Mouse (Mus musculus) myocyte (in vitro differentiated cells): ENCODE data around the gene Rnf145. TPM values are rescaled to one million over a fixed set of nuclear protein-coding genes. Genes with fewer than 3 reads are reported as not detected.

ENCODE experiments used
- H3K27me3 ChIP-seq: one replicate; pipeline ENCODE4 v1.6.1; 2011; ENCODE audit not compliant: control insufficient read depth, insufficient read depth, insufficient read length
- H3K36me3 ChIP-seq: one replicate; pipeline ENCODE4 v1.6.1; 2011; ENCODE audit not compliant: control insufficient read depth, insufficient read depth
- H3K4me2 ChIP-seq: one replicate; pipeline ENCODE4 v1.6.1; 2011; ENCODE audit warnings: low read depth, control low read depth
- H3K4me3 ChIP-seq: one replicate; pipeline ENCODE4 v1.5.1; 2011; ENCODE audit warnings: mild to moderate bottlenecking, control low read depth, moderate library complexity
- H3K79me2 ChIP-seq: one replicate; pipeline ENCODE4 v1.6.1; 2011; ENCODE audit not compliant: control insufficient read depth, insufficient read depth
- H3ac ChIP-seq: one replicate; pipeline ENCODE4 v1.6.1; 2011; ENCODE audit not compliant: control insufficient read depth, insufficient read length
- CEBPB ChIP-seq: IDR thresholded peaks from 2 replicates; pipeline ENCODE4 v1.6.1; 2011; ENCODE audit warnings: mild to moderate bottlenecking, moderate library complexity; ENCODE audit not compliant: poor library complexity, insufficient read depth, severe bottlenecking
- E2F4 ChIP-seq: IDR thresholded peaks from one replicate; pipeline ENCODE4 v1.6.1; 2011; ENCODE audit warnings: mild to moderate bottlenecking, control low read depth, moderate library complexity; ENCODE audit not compliant: insufficient read depth
- MAX ChIP-seq: IDR thresholded peaks from one replicate; pipeline ENCODE4 v1.6.1; 2011; ENCODE audit warnings: low read depth, mild to moderate bottlenecking, control low read depth
- MYOD1 ChIP-seq, 3 experiments: IDR thresholded peaks; one replicate each; pipeline ENCODE4 v1.6.1; 2011; ENCODE audit warnings: control low read depth in 2 of 3, low read depth in 2 of 3, mild to moderate bottlenecking in 2 of 3, moderate library complexity in 1 of 3; ENCODE audit not compliant: insufficient read length in 2 of 3, control insufficient read depth in 1 of 3
- MYOG ChIP-seq, 3 experiments: IDR thresholded peaks; one replicate each; pipeline ENCODE4 v1.6.1; 2011; ENCODE audit warnings: control low read depth in 2 of 3, low read depth in 2 of 3, mild to moderate bottlenecking in 2 of 3; ENCODE audit not compliant: insufficient read length in 2 of 3, control insufficient read depth in 1 of 3, insufficient read depth in 1 of 3
- POLR2A ChIP-seq: IDR thresholded peaks from one replicate; pipeline ENCODE4 v1.6.1; 2011; ENCODE audit warnings: low read depth, mild to moderate bottlenecking, control low read depth, moderate library complexity; ENCODE audit not compliant: insufficient read length
- POLR2AphosphoS2 ChIP-seq: IDR thresholded peaks from one replicate; pipeline ENCODE4 v1.6.1; 2011; ENCODE audit warnings: low read depth, control low read depth; ENCODE audit not compliant: insufficient read length
- REST ChIP-seq: IDR thresholded peaks from one replicate; pipeline ENCODE4 v1.6.1; 2011; ENCODE audit warnings: mild to moderate bottlenecking, control low read depth, moderate library complexity; ENCODE audit not compliant: insufficient read depth, insufficient read length
- SRF ChIP-seq: IDR thresholded peaks from one replicate; pipeline ENCODE4 v1.6.1; 2011; ENCODE audit warnings: low read depth; ENCODE audit not compliant: control insufficient read depth, insufficient read length
- TCF12 ChIP-seq: IDR thresholded peaks from one replicate; pipeline ENCODE4 v1.6.1; 2011; ENCODE audit warnings: mild to moderate bottlenecking, control low read depth; ENCODE audit not compliant: poor library complexity, insufficient read depth, severe bottlenecking
- TCF3 ChIP-seq: IDR thresholded peaks from one replicate; pipeline ENCODE4 v1.6.1; 2011; ENCODE audit warnings: low read depth, control low read depth; ENCODE audit not compliant: insufficient read length
- USF1 ChIP-seq: IDR thresholded peaks from one replicate; pipeline ENCODE4 v1.6.1; 2011; ENCODE audit warnings: low read depth, mild to moderate bottlenecking, control low read depth, moderate library complexity
- polyA plus RNA-seq: library from polyadenylated mRNA; unstranded; fragments of >200 nt; fragmentation: generic; extraction: Trizol; gene quantifications from one replicate; pipeline ENCODE4 v1.2.1, GENCODE M21; 2012; ENCODE audit warnings: missing spikeins

The Rnf145 gene
- polyA plus RNA-seq, 1 experiment, result 63.6 TPM

DNA sequence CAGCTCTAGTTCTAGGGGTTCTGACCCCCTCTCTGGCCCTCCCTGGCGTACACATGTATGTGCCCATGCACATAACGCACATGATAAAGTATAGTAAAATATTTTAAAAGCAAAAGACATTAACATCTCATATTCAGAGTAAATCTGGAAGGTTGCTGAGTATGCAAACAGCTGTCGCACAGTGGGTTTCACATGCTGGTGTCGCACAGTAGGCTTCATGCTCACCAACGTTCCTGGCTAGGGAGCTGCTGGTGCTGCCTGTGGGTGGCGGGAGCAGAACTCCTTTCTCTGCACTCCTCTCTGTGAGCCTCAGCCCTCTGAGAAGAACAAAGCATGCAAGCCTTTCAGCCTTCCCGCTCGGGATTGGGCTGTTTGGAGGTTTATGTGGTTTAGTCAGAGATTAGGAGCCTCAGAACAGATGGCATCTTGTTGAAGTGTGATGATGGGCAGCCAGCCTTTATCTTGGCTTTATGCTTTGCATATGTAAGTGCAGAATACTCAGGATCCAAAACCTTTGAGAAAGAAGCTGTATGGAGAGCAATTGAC is 29.0 kb downstream of the Rnf145 start:
- H3K36me3 ChIP-seq, result peaks cover 48% of the 10 kb centered on the region
- TF ChIP-seq TCF12, result no peak
- TF ChIP-seq TCF3, result no peak
- no peak for TF ChIP-seq REST
- no peak for TF ChIP-seq POLR2A
- TF ChIP-seq E2F4, result no peak
- no peak for TF ChIP-seq MYOD1 (IDR thresholded peaks at IDR 0.05; ENCODE audit: control insufficient read depth in 1 of 3, insufficient read length in 2 of 3, low read depth in 2 of 3)
- TF ChIP-seq CEBPB, result no peak
- no peak for TF ChIP-seq MYOG (IDR thresholded peaks at IDR 0.05; ENCODE audit: control insufficient read depth in 1 of 3, insufficient read depth in 1 of 3, insufficient read length in 2 of 3, low read depth in 2 of 3)
- no peak for TF ChIP-seq SRF
- TF ChIP-seq POLR2AphosphoS2, result no peak
- no peak for TF ChIP-seq USF1
- TF ChIP-seq MAX, result no peak

DNA sequence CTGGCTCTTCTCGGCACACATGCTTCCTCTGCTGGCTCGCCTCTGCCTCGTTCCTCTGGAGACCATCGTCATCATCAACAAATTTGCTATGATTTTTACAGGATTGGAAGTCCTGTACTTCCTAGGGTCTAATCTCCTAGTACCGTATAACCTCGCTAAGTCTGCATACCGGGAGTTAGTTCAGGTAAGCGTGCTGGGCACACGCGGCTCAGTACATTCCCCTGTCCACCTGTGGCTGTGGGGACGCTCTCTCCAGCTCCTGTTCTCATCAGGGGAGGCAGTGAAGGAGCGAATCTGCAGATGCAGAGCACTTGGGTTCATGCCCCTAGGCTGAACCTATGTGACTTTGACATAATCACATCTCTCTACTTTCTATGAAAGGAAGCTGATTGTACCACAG is 30.1 kb downstream of the Rnf145 start:
- H3K79me2 ChIP-seq, result no peaks in the 10 kb centered on the region
- no peak overlapping the region for H3K4me2 ChIP-seq
- H3K27me3 ChIP-seq, result no peaks in the 10 kb centered on the region
- no peak overlapping the region for H3K4me3 ChIP-seq
- H3ac ChIP-seq, result no peak overlapping the region
- peaks cover 55% of the 10 kb centered on the region for H3K36me3 ChIP-seq
- TF ChIP-seq TCF3, result no peak
- no peak for TF ChIP-seq POLR2A
- TF ChIP-seq E2F4, result no peak
- no peak for TF ChIP-seq MYOG (IDR thresholded peaks at IDR 0.05; ENCODE audit: control insufficient read depth in 1 of 3, insufficient read depth in 1 of 3, insufficient read length in 2 of 3, low read depth in 2 of 3)
- TF ChIP-seq USF1, result no peak
- TF ChIP-seq POLR2AphosphoS2, result no peak
- no peak for TF ChIP-seq MYOD1 (IDR thresholded peaks at IDR 0.05; ENCODE audit: control insufficient read depth in 1 of 3, insufficient read length in 2 of 3, low read depth in 2 of 3)
- no peak for TF ChIP-seq REST
- TF ChIP-seq MAX, result no peak
- no peak for TF ChIP-seq TCF12
- no peak for TF ChIP-seq SRF
- no peak for TF ChIP-seq CEBPB

More for the DNA sequence above, 29.0 kb downstream of the Rnf145 start:
- H3K4me2 ChIP-seq, result no peak overlapping the region
- no peak overlapping the region for H3K4me3 ChIP-seq
- no peak overlapping the region for H3ac ChIP-seq
- H3K79me2 ChIP-seq, result no peaks in the 10 kb centered on the region
- no peaks in the 10 kb centered on the region for H3K27me3 ChIP-seq

- Histone ChIP-seq H3K36me3 (peaks cover 49% of the 10 kb centered on the region), H3K79me2 (no peaks in the 10 kb centered on the region), H3ac (no peak overlapping the region), H3K27me3 (no peaks in the 10 kb centered on the region), H3K4me2 (no peak overlapping the region), H3K4me3 (no peak overlapping the region)
- TF ChIP-seq MYOD1 (IDR thresholded peaks at IDR 0.05; ENCODE audit: control insufficient read depth in 1 of 3, insufficient read length in 2 of 3, low read depth in 2 of 3), result no peak
- no peak for TF ChIP-seq REST
- no peak for TF ChIP-seq TCF3
- TF ChIP-seq CEBPB, result no peak
- no peak for TF ChIP-seq MAX
- TF ChIP-seq USF1, result no peak
- TF ChIP-seq SRF, result no peak
- TF ChIP-seq E2F4, result no peak
- no peak for TF ChIP-seq POLR2AphosphoS2
- TF ChIP-seq POLR2A, result no peak
- TF ChIP-seq MYOG (IDR thresholded peaks at IDR 0.05; ENCODE audit: control insufficient read depth in 1 of 3, insufficient read depth in 1 of 3, insufficient read length in 2 of 3, low read depth in 2 of 3), result no peak
- no peak for TF ChIP-seq TCF12
Observed at GRCm38 (mm10) chr11:44549511-44550278, 30.9 kb downstream of the Rnf145 start.

- no peak for TF ChIP-seq TCF12
- no peak for TF ChIP-seq REST
- no peak for TF ChIP-seq TCF3
- TF ChIP-seq CEBPB, result no peak
- TF ChIP-seq MYOD1 (IDR thresholded peaks at IDR 0.05; ENCODE audit: control insufficient read depth in 1 of 3, insufficient read length in 2 of 3, low read depth in 2 of 3), result no peak
- no peak for TF ChIP-seq MAX
- TF ChIP-seq SRF, result no peak
- TF ChIP-seq POLR2AphosphoS2, result no peak
- TF ChIP-seq USF1, result no peak
- no peak for TF ChIP-seq MYOG (IDR thresholded peaks at IDR 0.05; ENCODE audit: control insufficient read depth in 1 of 3, insufficient read depth in 1 of 3, insufficient read length in 2 of 3, low read depth in 2 of 3)
- TF ChIP-seq E2F4, result no peak
- no peak for TF ChIP-seq POLR2A
- Histone ChIP-seq H3K27me3 (no peaks in the 10 kb centered on the region), H3K4me2 (no peak overlapping the region), H3K79me2 (no peaks in the 10 kb centered on the region), H3ac (no peak overlapping the region), H3K36me3 (peaks cover 56% of the 10 kb centered on the region), H3K4me3 (no peak overlapping the region)
Observed at GRCm38 (mm10) chr11:44550996-44551395, 32.2 kb downstream of the Rnf145 start.
